Comparison of ENCODE assay signal across 22 mouse cellular contexts in the genomic region with DNA sequence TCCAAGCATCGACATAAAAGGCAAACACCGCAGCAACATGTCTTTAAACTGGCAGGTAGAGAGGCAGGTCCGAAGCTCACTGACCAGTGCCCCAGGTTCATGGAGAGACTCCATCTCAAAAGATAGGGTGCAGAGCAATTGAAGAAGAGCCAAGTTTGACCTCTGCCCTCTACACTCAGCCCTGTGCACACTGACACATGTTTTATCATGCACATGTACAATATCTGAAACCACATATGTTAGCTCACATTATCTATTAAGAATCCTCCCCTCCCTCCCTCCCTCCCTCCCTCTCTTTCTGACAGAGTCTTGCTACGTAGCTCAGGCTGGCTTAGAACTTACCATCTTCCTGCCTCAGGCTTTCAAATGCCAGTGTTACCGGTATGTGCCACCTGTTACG. TPM values are rescaled to one million over a fixed set of nuclear protein-coding genes. Genes with fewer than 3 reads are reported as not detected.
DNase-seq lines count a peak whose midpoint lies in the region; ATAC-seq and TF ChIP-seq lines count a peak whose summit lies in the region.
"Had no signal": no experiment of that assay in that cellular context is flagged by ENCODE, and none has a peak within 500 bp of the region (broad histone marks: within the 10 kb centered on the region; RNA-seq: fewer than 3 reads in every experiment).

No protein-coding gene starts in this region.

- no peaks in the 10 kb centered on the region for H3K27me3 ChIP-seq in liver, embryonic 12.5 days (replicated peaks)
- H3K27me3 ChIP-seq: embryonic facial prominence, embryonic 13.5 days; hindbrain, embryonic 15.5 days; limb, embryonic 12.5 days; midbrain, embryonic 13.5 days had no signal

- H3K36me3 ChIP-seq in liver, embryonic 12.5 days = no peaks in the 10 kb centered on the region
- H3K36me3 ChIP-seq: embryonic facial prominence, embryonic 13.5 days; hindbrain, embryonic 15.5 days; limb, embryonic 12.5 days; midbrain, embryonic 13.5 days had no signal

- peak; percentile 30; the same call in 1 of the 2 replicates for ATAC-seq in common myeloid progenitor, adult 5-6 weeks (replicated peaks; ENCODE audit: low read depth, poor library complexity, severe bottlenecking)
- peak; percentile 84 for ATAC-seq in liver, embryonic 12.5 days
- ATAC-seq in megakaryocyte progenitor cell, adult 5-6 weeks (replicated peaks; ENCODE audit: poor library complexity) = peak; percentile 75
- ATAC-seq: forebrain, embryonic 16.5 days; midbrain, embryonic 13.5 days had no signal

- TF ChIP-seq POLR2A in bone marrow, adult 2 months (IDR thresholded peaks at IDR 0.05; ENCODE audit: borderline replicate concordance, control insufficient read depth, low read depth, low read length) = no peak

- H3K9me3 ChIP-seq in liver, embryonic 12.5 days (replicated peaks) = no peaks in the 10 kb centered on the region
- H3K9me3 ChIP-seq: embryonic facial prominence, embryonic 13.5 days; heart, embryonic 10.5 days; hindbrain, embryonic 15.5 days; limb, embryonic 12.5 days; midbrain, embryonic 13.5 days had no signal

- DNase-seq in urinary bladder, adult 18-20 months (ENCODE audit: low spot score in 2 of 2) = no peak
- DNase-seq in layer of hippocampus, postnatal 14 days (ENCODE audit: low spot score in 2 of 2) = no peak
- DNase-seq in right cerebral cortex, postnatal 10 days (ENCODE audit: low spot score in 2 of 2) = no peak
- DNase-seq: adrenal gland, postnatal 14 days; cerebellum, adult 11 months; cerebellum, postnatal 10 days; kidney, postnatal 36 days; lung, adult 2 months; lung, postnatal 14 days; right cerebral cortex, postnatal 14 days; thymus, adult 18-20 months; thymus, postnatal 36 days had no signal

- no peak for TF ChIP-seq CTCF in bone marrow, adult 2 months (IDR thresholded peaks at IDR 0.05; ENCODE audit: control insufficient read depth, insufficient read depth, low read length)

- peaks cover 5% of the 10 kb centered on the region for H3K4me1 ChIP-seq in bone marrow, adult 2 months (ENCODE audit: control insufficient read depth, insufficient read depth, low read length)
- H3K4me1 ChIP-seq in liver, embryonic 12.5 days = peaks cover 94% of the 10 kb centered on the region
- H3K4me1 ChIP-seq: limb, embryonic 12.5 days had no signal

- peak overlapping the region; percentile 44 for H3K4me2 ChIP-seq in liver, embryonic 12.5 days
- H3K4me2 ChIP-seq: embryonic facial prominence, embryonic 13.5 days; hindbrain, embryonic 15.5 days; limb, embryonic 12.5 days; midbrain, embryonic 13.5 days had no signal

- peak overlapping the region; percentile 52 for H3K9ac ChIP-seq in liver, embryonic 12.5 days
- H3K9ac ChIP-seq: embryonic facial prominence, embryonic 13.5 days; hindbrain, embryonic 15.5 days; limb, embryonic 12.5 days; midbrain, embryonic 13.5 days had no signal

- peak overlapping the region; percentile 20; the same call in 1 of the 2 replicates for H3K27ac ChIP-seq in bone marrow, adult 2 months (ENCODE audit: control insufficient read depth, insufficient read depth, low read depth, low read length, poor library complexity)
- H3K27ac ChIP-seq in liver, embryonic 12.5 days = peak overlapping the region; percentile 91
- H3K27ac ChIP-seq: embryonic facial prominence, embryonic 13.5 days; heart, embryonic 10.5 days; hindbrain, embryonic 15.5 days; limb, embryonic 12.5 days; midbrain, embryonic 13.5 days had no signal

- no peak overlapping the region for H3K4me3 ChIP-seq in bone marrow, adult 2 months (replicated peaks; ENCODE audit: control insufficient read depth, low read depth, low read length)
- H3K4me3 ChIP-seq in liver, embryonic 12.5 days = no peak overlapping the region
- H3K4me3 ChIP-seq: embryonic facial prominence, embryonic 13.5 days; heart, embryonic 10.5 days; hindbrain, embryonic 15.5 days; limb, embryonic 12.5 days; midbrain, embryonic 13.5 days had no signal

- 71% methylated on average over 6 of the region's 6 CpGs for WGBS in bone marrow, adult 2 months
- WGBS in liver, embryonic 12.5 days (ENCODE audit: insufficient replicate concordance) = 55% methylated on average over 6 of the region's 6 CpGs

RNA-seq across cellular contexts. Expression of a gene that starts 7.4 kb away (rescaled TPM):
- polyA plus RNA-seq in bone marrow, adult 2 months (2011; ENCODE audit: insufficient read depth, insufficient read length, low replicate concordance, missing spikeins) = 682 and 801 TPM in 2 replicates
- total RNA-seq in common myeloid progenitor, adult 5-6 weeks (2017) = 1,892 and 2,280 TPM in 2 replicates
- polyA plus RNA-seq in liver, embryonic 12.5 days (2016; fragmentation: Nextera tagmentation; extraction: Ambion mirVana) = 1,997 and 2,057 TPM in 2 replicates
- 1,870 and 2,095 TPM in 2 replicates for total RNA-seq in megakaryocyte progenitor cell, adult 5-6 weeks (2015)
- total RNA-seq in megakaryocyte progenitor cell, adult 5-6 weeks (2017) = 1,724 and 1,809 TPM in 2 replicates
- 100 to 1,000 TPM; 418 to 459 TPM for total RNA-seq in layer of hippocampus, postnatal 14 days (2021)

RNA-seq across cellular contexts. Expression of a gene that starts 29.8 kb away (rescaled TPM):
- 13.9 and 24.7 TPM in 2 replicates for polyA plus RNA-seq in bone marrow, adult 2 months (2011; ENCODE audit: insufficient read depth, insufficient read length, low replicate concordance, missing spikeins)
- total RNA-seq in common myeloid progenitor, adult 5-6 weeks (2017) = 42.4 and 47.0 TPM in 2 replicates
- polyA plus RNA-seq in liver, embryonic 12.5 days (2016; fragmentation: Nextera tagmentation; extraction: Ambion mirVana) = 39.2 and 39.4 TPM in 2 replicates
- total RNA-seq in megakaryocyte progenitor cell, adult 5-6 weeks (2015) = 17.6 and 21.3 TPM in 2 replicates
- total RNA-seq in megakaryocyte progenitor cell, adult 5-6 weeks (2017) = 29.9 and 33.6 TPM in 2 replicates
- total RNA-seq in layer of hippocampus, postnatal 14 days (2021) = 10 to 100 TPM; 21.2 to 22.8 TPM

Comparison
In these comparisons a context has a peak if more than half of its experiments do, and no peak if none do; other contexts are left out.
1. ATAC-seq: peak in every context shown above with its lines; median percentile 84 in liver, embryonic 12.5 days; 75 in megakaryocyte progenitor cell, adult 5-6 weeks; 30 in common myeloid progenitor, adult 5-6 weeks.